Mouse (Mus musculus): ENCODE data around the gene Rtn4rl1. TPM values are rescaled to one million over a fixed set of nuclear protein-coding genes. Genes with fewer than 3 reads are reported as not detected.

Gene Rtn4rl1
- total and polyA plus RNA-seq, 2 experiments from 2014 or later, result 11.0 to 15.6 TPM

GRCm38 (mm10) chr11:75288517-75288916, 94.9 kb downstream of the Rtn4rl1 start:
- H3K27me3 ChIP-seq (ENCODE audit: insufficient read depth, low read length), result 0 out of 2 replicates have a peak, but pooled peaks cover under 1% of the 10 kb centered on the region
- H3K9me3 ChIP-seq (ENCODE audit: low read length), result no peaks in the 10 kb centered on the region
- H3K4me2 ChIP-seq (ENCODE audit: low read depth), result no peak overlapping the region
- H3K9ac ChIP-seq, result no peak overlapping the region
- H3K4me1 ChIP-seq (ENCODE audit: insufficient read depth), result peaks cover 12% of the 10 kb centered on the region; the same call in 1 of the 2 replicates
- DNase-seq (no peak), ATAC-seq (no peak)
- WGBS, result 87% methylated on average over 8 of the region's 8 CpGs
- no peak overlapping the region for H3K4me3 ChIP-seq (ENCODE audit: low read depth, low read length)
- TF ChIP-seq CTCF (IDR thresholded peaks at IDR 0.05; ENCODE audit: low read depth), result no peak
- H3K36me3 ChIP-seq (ENCODE audit: insufficient read depth), result no peaks in the 10 kb centered on the region
- H3K27ac ChIP-seq (ENCODE audit: low read depth, low read length), result no peak overlapping the region

DNA sequence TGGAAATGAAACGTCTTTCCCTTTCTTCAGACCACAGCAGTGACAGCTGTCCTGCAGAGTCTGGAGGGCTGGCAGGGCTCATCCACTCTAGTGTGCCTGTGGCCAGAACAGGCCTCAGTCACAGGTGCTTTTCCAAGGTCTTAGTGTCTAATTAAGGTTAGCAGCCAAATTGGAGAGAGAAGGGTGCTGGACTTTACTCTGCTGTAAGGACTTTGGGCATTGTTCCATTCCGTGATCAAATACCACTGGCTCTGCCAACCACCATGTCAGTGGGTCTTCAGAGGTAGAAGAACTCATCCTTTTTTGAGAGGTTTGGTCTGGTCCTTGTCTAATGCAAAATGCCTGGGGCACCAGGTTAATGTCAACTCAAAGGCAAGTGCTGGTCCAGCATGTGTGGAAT, 95.5 kb downstream of the Rtn4rl1 start:
- Histone ChIP-seq H3K9me3 (ENCODE audit: low read length) (no peaks in the 10 kb centered on the region), H3K27ac (ENCODE audit: low read depth, low read length) (peak overlapping the region; percentile 58; the same call in 1 of the 2 replicates), H3K9ac (no peak overlapping the region), H3K4me3 (ENCODE audit: low read depth, low read length) (no peak overlapping the region), H3K27me3 (ENCODE audit: insufficient read depth, low read length) (no peaks in the 10 kb centered on the region), H3K4me1 (ENCODE audit: insufficient read depth) (peaks cover 13% of the 10 kb centered on the region), H3K4me2 (ENCODE audit: low read depth) (no peak overlapping the region), H3K36me3 (ENCODE audit: insufficient read depth) (no peaks in the 10 kb centered on the region)
- 59% methylated on average over 2 of the region's 2 CpGs for WGBS
- TF ChIP-seq CTCF (IDR thresholded peaks at IDR 0.05; ENCODE audit: low read depth), result no peak
- ATAC-seq (no peak), DNase-seq (no peak)

DNA sequence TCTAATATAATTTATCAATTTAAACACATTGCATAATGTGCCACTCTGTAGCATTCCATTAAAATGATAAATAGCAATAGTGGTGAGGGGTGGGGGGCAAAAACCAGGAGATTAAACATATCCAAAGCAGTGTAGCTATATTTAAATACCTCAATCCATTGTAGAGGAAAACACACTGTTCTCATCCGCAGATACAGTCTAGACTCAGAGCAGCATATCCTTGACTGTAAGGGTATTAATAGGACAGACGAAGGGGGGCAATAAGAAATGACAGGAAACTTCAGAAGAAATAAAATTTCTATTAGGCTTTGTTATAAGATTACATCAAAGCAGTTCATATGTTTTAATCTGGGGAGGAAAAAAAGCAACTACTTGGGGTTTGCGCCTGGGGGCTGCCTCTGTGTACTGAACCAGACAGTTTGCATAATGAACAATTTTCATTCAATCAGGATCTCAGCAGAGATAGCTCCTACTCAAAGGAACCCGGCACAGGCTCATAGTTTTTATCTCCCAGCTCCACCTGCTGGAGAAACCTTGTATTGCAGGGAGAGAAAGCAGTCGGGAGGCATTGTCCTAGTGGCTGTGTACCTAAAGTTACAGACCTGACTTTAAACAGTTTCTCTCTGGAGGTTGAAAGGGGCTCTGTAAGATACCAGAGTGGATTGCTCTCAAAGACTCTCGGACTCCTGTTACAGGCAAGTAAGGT, 97.1 kb downstream of the Rtn4rl1 start:
- H3K4me2 ChIP-seq (ENCODE audit: low read depth), result peak overlapping the region; percentile 34; the same call in 1 of the 2 replicates
- no peaks in the 10 kb centered on the region for H3K27me3 ChIP-seq (ENCODE audit: insufficient read depth, low read length)
- H3K9ac ChIP-seq, result no peak overlapping the region
- 13% methylated on average over 6 of the region's 6 CpGs for WGBS
- peak; percentile 96 for TF ChIP-seq CTCF (IDR thresholded peaks at IDR 0.05; ENCODE audit: low read depth)
- no peaks in the 10 kb centered on the region for H3K36me3 ChIP-seq (ENCODE audit: insufficient read depth)
- H3K4me3 ChIP-seq (ENCODE audit: low read depth, low read length), result no peak overlapping the region
- peak; percentile 76 for ATAC-seq
- peak; percentile 96 for DNase-seq
- H3K9me3 ChIP-seq (ENCODE audit: low read length), result no peaks in the 10 kb centered on the region
- H3K27ac ChIP-seq (ENCODE audit: low read depth, low read length), result peak overlapping the region; percentile 72
- H3K4me1 ChIP-seq (ENCODE audit: insufficient read depth), result peaks cover 13% of the 10 kb centered on the region

DNA sequence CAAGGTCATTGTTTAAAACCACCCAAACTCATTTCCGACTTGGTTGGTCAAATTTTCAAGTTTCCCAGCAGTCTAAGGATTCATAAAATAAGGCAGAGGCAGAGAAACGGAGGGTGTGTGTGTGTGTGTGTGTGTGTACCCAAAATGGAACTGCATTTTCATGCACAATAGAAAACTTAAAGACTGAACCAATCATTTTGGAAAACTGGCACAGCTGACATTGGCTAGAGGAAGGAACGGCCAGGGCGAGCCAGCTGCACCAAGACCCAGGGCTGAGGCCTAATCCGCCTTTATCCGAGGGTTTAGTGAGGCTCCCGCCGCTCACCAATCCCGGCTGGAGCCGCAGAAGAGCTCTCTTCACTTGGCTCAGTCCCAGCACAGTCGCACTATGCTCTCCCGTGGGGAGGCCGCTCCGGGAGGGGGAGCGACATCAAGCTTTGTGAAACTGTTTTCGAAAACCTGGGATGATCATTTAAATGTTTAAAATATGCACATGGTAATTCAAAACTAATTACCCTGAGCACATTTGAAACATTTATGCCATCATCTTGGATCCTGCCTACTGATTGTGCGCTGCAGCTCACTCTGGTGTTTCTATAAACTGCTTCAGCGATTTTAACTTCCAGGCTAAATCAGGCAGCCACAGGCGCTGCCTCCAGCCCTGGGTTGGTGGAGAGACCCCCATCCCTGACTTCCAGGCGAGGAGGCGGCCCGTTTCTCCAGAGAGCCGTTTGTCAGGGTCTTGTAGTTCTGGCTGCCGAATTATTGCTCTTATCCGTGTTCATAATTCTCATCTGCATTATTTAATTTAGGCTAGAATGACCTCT, 98.0 kb downstream of the Rtn4rl1 start:
- Histone ChIP-seq H3K27ac (ENCODE audit: low read depth, low read length) (peak overlapping the region; percentile 72), H3K4me2 (ENCODE audit: low read depth) (peak overlapping the region; percentile 34), H3K4me1 (ENCODE audit: insufficient read depth) (peaks cover 13% of the 10 kb centered on the region), H3K9ac (0 out of 2 replicates have a peak overlapping the region, but pooled peaks have one; percentile 2), H3K36me3 (ENCODE audit: insufficient read depth) (no peaks in the 10 kb centered on the region), H3K27me3 (ENCODE audit: insufficient read depth, low read length) (no peaks in the 10 kb centered on the region), H3K9me3 (ENCODE audit: low read length) (no peaks in the 10 kb centered on the region), H3K4me3 (ENCODE audit: low read depth, low read length) (no peak overlapping the region)
- WGBS, result 12% methylated on average over 25 of the region's 25 CpGs
- DNase-seq (peak; percentile 85), ATAC-seq (peak; percentile 80)
- no peak for TF ChIP-seq CTCF (IDR thresholded peaks at IDR 0.05; ENCODE audit: low read depth)

GRCm38 (mm10) chr11:75292281-75292680, 98.7 kb downstream of the Rtn4rl1 start:
- Histone ChIP-seq H3K9me3 (ENCODE audit: low read length) (no peaks in the 10 kb centered on the region), H3K4me2 (ENCODE audit: low read depth) (no peak overlapping the region), H3K4me1 (ENCODE audit: insufficient read depth) (peaks cover 13% of the 10 kb centered on the region), H3K27ac (ENCODE audit: low read depth, low read length) (peak overlapping the region; percentile 72), H3K9ac (no peak overlapping the region), H3K4me3 (ENCODE audit: low read depth, low read length) (no peak overlapping the region), H3K27me3 (ENCODE audit: insufficient read depth, low read length) (no peaks in the 10 kb centered on the region), H3K36me3 (ENCODE audit: insufficient read depth) (no peaks in the 10 kb centered on the region)
- TF ChIP-seq CTCF (IDR thresholded peaks at IDR 0.05; ENCODE audit: low read depth), result no peak
- WGBS, result 64% methylated on average over 7 of the region's 7 CpGs
- DNase-seq, result no peak
- peak; percentile 44; the same call in 1 of the 2 replicates for ATAC-seq

DNA sequence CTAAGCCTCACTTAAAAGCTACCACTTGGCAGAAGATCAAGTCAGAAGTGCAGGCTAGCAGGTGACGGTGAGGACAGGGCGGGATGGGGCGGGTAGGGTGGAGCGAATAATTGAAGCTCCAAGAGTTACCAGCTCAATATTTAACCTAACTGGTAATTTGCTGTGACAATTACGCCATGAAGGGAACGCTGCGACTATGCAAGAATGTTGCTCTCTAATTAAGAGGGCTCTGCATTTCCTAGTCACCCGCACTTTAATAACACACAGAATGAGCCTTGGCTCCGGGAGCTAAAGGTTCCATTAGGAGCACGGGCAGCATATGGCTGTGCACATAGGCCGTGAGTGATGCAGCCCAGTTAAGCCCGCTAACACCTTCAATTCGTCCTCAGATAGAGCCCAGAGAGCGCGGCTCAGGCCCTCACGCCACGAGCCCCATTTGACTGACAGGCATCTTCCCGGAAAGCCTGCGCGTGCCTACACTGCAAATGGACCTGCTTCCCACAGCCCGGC, 100.3 kb downstream of the Rtn4rl1 start:
- H3K9me3 ChIP-seq (ENCODE audit: low read length), result no peaks in the 10 kb centered on the region
- ATAC-seq (no peak), DNase-seq (no peak)
- 20% methylated on average over 21 of the region's 21 CpGs for WGBS
- no peaks in the 10 kb centered on the region for H3K36me3 ChIP-seq (ENCODE audit: insufficient read depth)
- no peak for TF ChIP-seq CTCF (IDR thresholded peaks at IDR 0.05; ENCODE audit: low read depth)
- 0 out of 2 replicates have a peak overlapping the region, but pooled peaks have one; percentile 2 for H3K9ac ChIP-seq
- peaks cover 13% of the 10 kb centered on the region for H3K4me1 ChIP-seq (ENCODE audit: insufficient read depth)
- 0 out of 2 replicates have a peak overlapping the region, but pooled peaks have one; percentile 23 for H3K27ac ChIP-seq (ENCODE audit: low read depth, low read length)
- H3K4me2 ChIP-seq (ENCODE audit: low read depth), result peak overlapping the region; percentile 18
- H3K4me3 ChIP-seq (ENCODE audit: low read depth, low read length), result no peak overlapping the region
- H3K27me3 ChIP-seq (ENCODE audit: insufficient read depth, low read length), result no peaks in the 10 kb centered on the region

Measured in forebrain, postnatal 0 days (tissue).